In the genomic region with DNA sequence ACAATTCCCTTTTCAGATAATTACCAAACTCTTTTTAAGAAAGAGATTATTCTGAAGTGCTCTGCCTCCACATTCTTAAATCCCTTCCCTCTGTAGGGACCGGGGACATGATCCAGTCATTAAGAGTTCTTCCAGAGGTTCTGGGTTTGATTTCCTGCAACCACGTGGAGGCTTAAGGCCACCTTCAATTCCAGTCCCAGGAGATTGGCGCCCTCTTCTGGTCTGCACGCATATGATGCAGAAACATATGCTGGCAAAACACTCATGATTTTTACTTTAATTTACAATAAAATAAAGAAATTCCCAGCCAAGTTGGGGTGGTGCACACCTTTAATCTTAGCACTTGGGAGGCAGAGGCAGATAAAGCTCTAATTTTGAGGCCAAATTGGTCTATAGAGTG, we compare ENCODE assay signal across 8 mouse cellular contexts. TPM values are rescaled to one million over a fixed set of nuclear protein-coding genes. Genes with fewer than 3 reads are reported as not detected.
DNase-seq lines count a peak whose midpoint lies in the region; ATAC-seq and TF ChIP-seq lines count a peak whose summit lies in the region.

No protein-coding gene starts in this region.

- no peak for TF ChIP-seq POLR2A in lung, adult 2 months (IDR thresholded peaks at IDR 0.05; ENCODE audit: borderline replicate concordance, extremely low read depth, low read depth, low read length)

- WGBS in forebrain, embryonic 10.5 days = 5% methylated on average over 4 of the region's 4 CpGs
- WGBS in forebrain, embryonic 12.5 days = 6% methylated on average over 4 of the region's 4 CpGs
- 4% methylated on average over 4 of the region's 4 CpGs for WGBS in midbrain, embryonic 14.5 days
- WGBS in midbrain, embryonic 13.5 days = 2% methylated on average over 4 of the region's 4 CpGs
- under 1% methylated on average over 4 of the region's 4 CpGs for WGBS in embryonic facial prominence, embryonic 14.5 days
- 0% methylated on average over 4 of the region's 4 CpGs for WGBS in lung, adult 2 months

- H3K9ac ChIP-seq in forebrain, embryonic 12.5 days = no peak overlapping the region
- no peak overlapping the region for H3K9ac ChIP-seq in midbrain, embryonic 14.5 days (replicated peaks; ENCODE audit: low read length)
- no peak overlapping the region for H3K9ac ChIP-seq in midbrain, embryonic 13.5 days (replicated peaks)
- H3K9ac ChIP-seq in embryonic facial prominence, embryonic 14.5 days (ENCODE audit: low read depth, low read length) = no peak overlapping the region

- H3K27ac ChIP-seq in forebrain, embryonic 10.5 days = no peak overlapping the region
- no peak overlapping the region for H3K27ac ChIP-seq in forebrain, embryonic 12.5 days
- no peak overlapping the region for H3K27ac ChIP-seq in midbrain, embryonic 14.5 days (replicated peaks; ENCODE audit: low read depth, low read length)
- no peak overlapping the region for H3K27ac ChIP-seq in midbrain, embryonic 13.5 days
- H3K27ac ChIP-seq in embryonic facial prominence, embryonic 14.5 days (replicated peaks; ENCODE audit: low read depth, low read length) = no peak overlapping the region

- no peak overlapping the region for H3K4me2 ChIP-seq in forebrain, embryonic 12.5 days
- H3K4me2 ChIP-seq in midbrain, embryonic 14.5 days (ENCODE audit: low read length) = no peak overlapping the region
- no peak overlapping the region for H3K4me2 ChIP-seq in midbrain, embryonic 13.5 days (replicated peaks)
- no peak overlapping the region for H3K4me2 ChIP-seq in embryonic facial prominence, embryonic 14.5 days (ENCODE audit: low read depth, low read length)

- no peak for ATAC-seq in forebrain, embryonic 12.5 days (ENCODE audit: low FRiP score)
- no peak for ATAC-seq in midbrain, embryonic 14.5 days (ENCODE audit: low FRiP score, low TSS enrichment)
- no peak for ATAC-seq in midbrain, embryonic 13.5 days
- ATAC-seq in embryonic facial prominence, embryonic 14.5 days (ENCODE audit: low read depth) = no peak

- H3K9me3 ChIP-seq in forebrain, embryonic 10.5 days = no peaks in the 10 kb centered on the region
- no peaks in the 10 kb centered on the region for H3K9me3 ChIP-seq in forebrain, embryonic 12.5 days
- no peaks in the 10 kb centered on the region for H3K9me3 ChIP-seq in midbrain, embryonic 14.5 days (ENCODE audit: control insufficient read depth, low read length)
- no peaks in the 10 kb centered on the region for H3K9me3 ChIP-seq in midbrain, embryonic 13.5 days
- no peaks in the 10 kb centered on the region for H3K9me3 ChIP-seq in embryonic facial prominence, embryonic 14.5 days (ENCODE audit: control insufficient read depth, low read length)

- peaks cover 8% of the 10 kb centered on the region for H3K27me3 ChIP-seq in forebrain, embryonic 10.5 days (ENCODE audit: poor library complexity, severe bottlenecking)
- no peaks in the 10 kb centered on the region for H3K27me3 ChIP-seq in forebrain, embryonic 12.5 days
- H3K27me3 ChIP-seq in midbrain, embryonic 14.5 days (ENCODE audit: control insufficient read depth, insufficient read depth, low read length) = no peaks in the 10 kb centered on the region
- H3K27me3 ChIP-seq in midbrain, embryonic 13.5 days = no peaks in the 10 kb centered on the region
- no peaks in the 10 kb centered on the region for H3K27me3 ChIP-seq in embryonic facial prominence, embryonic 14.5 days (replicated peaks; ENCODE audit: control insufficient read depth, insufficient read depth, low read length)
- no peaks in the 10 kb centered on the region for H3K27me3 ChIP-seq in splenic B cell, adult 2 months (ENCODE audit: control insufficient read depth, insufficient read depth, low read length, poor library complexity, severe bottlenecking)

- peak; percentile 84 for TF ChIP-seq CTCF in lung, adult 2 months (IDR thresholded peaks at IDR 0.05; ENCODE audit: insufficient read depth, low read length)

- no peaks in the 10 kb centered on the region for H3K36me3 ChIP-seq in forebrain, embryonic 10.5 days (replicated peaks)
- no peaks in the 10 kb centered on the region for H3K36me3 ChIP-seq in forebrain, embryonic 12.5 days (replicated peaks)
- no peaks in the 10 kb centered on the region for H3K36me3 ChIP-seq in midbrain, embryonic 14.5 days (ENCODE audit: control insufficient read depth, insufficient read depth, low read length)
- no peaks in the 10 kb centered on the region for H3K36me3 ChIP-seq in midbrain, embryonic 13.5 days
- H3K36me3 ChIP-seq in embryonic facial prominence, embryonic 14.5 days (ENCODE audit: control insufficient read depth, insufficient read depth, low read length) = no peaks in the 10 kb centered on the region
- H3K36me3 ChIP-seq in splenic B cell, adult 2 months (ENCODE audit: control insufficient read depth, insufficient read depth, low read length, poor library complexity, severe bottlenecking) = no peaks in the 10 kb centered on the region

- H3K4me3 ChIP-seq in forebrain, embryonic 10.5 days = no peak overlapping the region
- H3K4me3 ChIP-seq in forebrain, embryonic 12.5 days (replicated peaks) = no peak overlapping the region
- H3K4me3 ChIP-seq in midbrain, embryonic 14.5 days (replicated peaks; ENCODE audit: low read depth, low read length) = no peak overlapping the region
- no peak overlapping the region for H3K4me3 ChIP-seq in midbrain, embryonic 13.5 days (replicated peaks)
- no peak overlapping the region for H3K4me3 ChIP-seq in embryonic facial prominence, embryonic 14.5 days (ENCODE audit: low read depth, low read length)
- H3K4me3 ChIP-seq in lung, adult 2 months (replicated peaks; ENCODE audit: extremely low read depth, low read depth, low read length) = no peak overlapping the region

- peak; percentile 48 for DNase-seq in forebrain, embryonic 10.5 days (ENCODE audit: extremely low spot score, low spot score)
- peak; percentile 76 for DNase-seq in midbrain, embryonic 14.5 days
- peak; percentile 68 for DNase-seq in adrenal gland, postnatal 25 days
- DNase-seq in embryonic facial prominence, embryonic 14.5 days (ENCODE audit: low spot score) = peak; percentile 71
- peak; percentile 43 for DNase-seq in lung, adult 2 months
- peak; percentile 69 for DNase-seq in splenic B cell, adult 2 months (ENCODE audit: low read depth, low spot score)

- H3K4me1 ChIP-seq in forebrain, embryonic 10.5 days = peaks cover 2% of the 10 kb centered on the region; the same call in 1 of the 2 replicates
- H3K4me1 ChIP-seq in forebrain, embryonic 12.5 days = no peaks in the 10 kb centered on the region
- H3K4me1 ChIP-seq in midbrain, embryonic 14.5 days (ENCODE audit: control insufficient read depth, insufficient read depth, low read length) = no peaks in the 10 kb centered on the region
- H3K4me1 ChIP-seq in midbrain, embryonic 13.5 days (replicated peaks) = no peaks in the 10 kb centered on the region
- H3K4me1 ChIP-seq in embryonic facial prominence, embryonic 14.5 days (ENCODE audit: control insufficient read depth, insufficient read depth, low read length) = no peaks in the 10 kb centered on the region
- H3K4me1 ChIP-seq in lung, adult 2 months (ENCODE audit: control insufficient read depth, insufficient read depth, low read length) = no peaks in the 10 kb centered on the region

RNA-seq across cellular contexts. Expression of a gene that starts 23.3 kb away (rescaled TPM):
- polyA plus RNA-seq in forebrain, embryonic 10.5 days (2016; fragmentation: Nextera tagmentation; extraction: Ambion mirVana) = 13.3 and 15.7 TPM in 2 replicates
- 21.0 and 21.8 TPM in 2 replicates for polyA plus RNA-seq in forebrain, embryonic 12.5 days (2016; fragmentation: Nextera tagmentation; extraction: Ambion mirVana)
- 19.7 and 24.1 TPM in 2 replicates for polyA plus RNA-seq in midbrain, embryonic 14.5 days (2014; fragmentation: Nextera tagmentation; extraction: Ambion mirVana)
- 16.7 and 18.0 TPM in 2 replicates for polyA plus RNA-seq in midbrain, embryonic 13.5 days (2015; fragmentation: Nextera tagmentation; extraction: Ambion mirVana)
- 92.6 and 99.3 TPM in 2 replicates for total RNA-seq in adrenal gland, postnatal 25 days (2021)
- 21.9 and 23.8 TPM in 2 replicates for polyA plus RNA-seq in embryonic facial prominence, embryonic 14.5 days (2014; fragmentation: Nextera tagmentation; extraction: Ambion mirVana)
- polyA plus RNA-seq in lung, adult 2 months (2012; rRNA removed) = 27.0 and 31.2 TPM in 2 replicates
